Mouse (Mus musculus): Measurements from ENCODE around the gene Pmm1. TPM values are rescaled to one million over a fixed set of nuclear protein-coding genes. Genes with fewer than 3 reads are reported as not detected.

Pmm1 gene
- total and polyA plus RNA-seq, 3 experiments: 35.9 to 157 (median 51.6) TPM

GRCm38 (mm10) chr15:81907953-81908352, 52.8 kb downstream of the Pmm1 start:
- no peak for ATAC-seq (ENCODE audit: extremely low read depth, insufficient number of reproducible peaks, low FRiP score, poor library complexity, severe bottlenecking)
- TF ChIP-seq TAL1 (conservative IDR thresholded peaks at IDR 0.05; ENCODE audit: low read depth, low read length): no peak
- no peak for TF ChIP-seq POLR2AphosphoS5 (IDR thresholded peaks at IDR 0.05; ENCODE audit: insufficient replicate concordance, low read depth, low read length)
- TF ChIP-seq GATA1 (IDR thresholded peaks at IDR 0.05; ENCODE audit: borderline replicate concordance, low read length): no peak
- TF ChIP-seq CTCF (IDR thresholded peaks at IDR 0.05; ENCODE audit: low read depth, low read length): no peak
- no peak for TF ChIP-seq GATA2 (IDR thresholded peaks at IDR 0.05; ENCODE audit: borderline replicate concordance, low read depth, low read length)
- Histone ChIP-seq H3K36me3 (replicated peaks) (peaks cover 98% of the 10 kb centered on the region), H3K4me1 (ENCODE audit: insufficient read depth, low read depth, low read length) (peaks cover 16% of the 10 kb centered on the region), H3K9me3 (replicated peaks) (no peaks in the 10 kb centered on the region), H3K27me3 (ENCODE audit: insufficient read depth, low read length) (no peaks in the 10 kb centered on the region), H3K4me3 (ENCODE audit: low read depth, low read length) (no peak overlapping the region)
- DNase-seq (ENCODE audit: low spot score): no peak

GRCm38 (mm10) chr15:81904939-81905338, 55.8 kb downstream of the Pmm1 start:
- Histone ChIP-seq H3K4me3 (ENCODE audit: low read depth, low read length) (no peak overlapping the region), H3K9me3 (replicated peaks) (no peaks in the 10 kb centered on the region), H3K4me1 (ENCODE audit: insufficient read depth, low read depth, low read length) (peaks cover 3% of the 10 kb centered on the region; the same call in 1 of the 2 replicates), H3K36me3 (replicated peaks) (peaks cover 98% of the 10 kb centered on the region), H3K27me3 (ENCODE audit: insufficient read depth, low read length) (no peaks in the 10 kb centered on the region)
- DNase-seq (ENCODE audit: low spot score): no peak
- no peak for ATAC-seq (ENCODE audit: extremely low read depth, insufficient number of reproducible peaks, low FRiP score, poor library complexity, severe bottlenecking)
- peak; percentile 51; the same call in 1 of the 2 replicates for TF ChIP-seq CTCF (IDR thresholded peaks at IDR 0.05; ENCODE audit: low read depth, low read length)
- no peak for TF ChIP-seq GATA1 (IDR thresholded peaks at IDR 0.05; ENCODE audit: borderline replicate concordance, low read length)
- no peak for TF ChIP-seq GATA2 (IDR thresholded peaks at IDR 0.05; ENCODE audit: borderline replicate concordance, low read depth, low read length)

Other genes with a start within 250 kb of the Pmm1 start
- gene Zc3h7b, start 215.9 kb downstream of the Pmm1 start, total RNA-seq (2014; fragmentation: Nextera tagmentation): 37.5 and 39.8 TPM in 2 replicates
- 14.2 and 14.3 TPM in 2 replicates for gene Zc3h7b, start 215.9 kb downstream of the Pmm1 start, total RNA-seq (2017)
- gene Zc3h7b, start 215.9 kb downstream of the Pmm1 start, polyA plus RNA-seq (2012): 66.6 and 76.7 TPM in 2 replicates
- gene Rangap1, start 215.4 kb downstream of the Pmm1 start, total RNA-seq (2014; fragmentation: Nextera tagmentation): 58.2 and 71.6 TPM in 2 replicates
- 114 and 115 TPM in 2 replicates for gene Rangap1, start 215.4 kb downstream of the Pmm1 start, total RNA-seq (2017)
- 183 and 245 TPM in 2 replicates for gene Rangap1, start 215.4 kb downstream of the Pmm1 start, polyA plus RNA-seq (2012)
- gene Tef, start 158.5 kb downstream of the Pmm1 start, total RNA-seq (2014; fragmentation: Nextera tagmentation): 23.2 and 28.1 TPM in 2 replicates
- gene Tef, start 158.5 kb downstream of the Pmm1 start, total RNA-seq (2017): 61.5 and 61.7 TPM in 2 replicates
- gene Tef, start 158.5 kb downstream of the Pmm1 start, polyA plus RNA-seq (2012): 69.5 and 75.8 TPM in 2 replicates
- gene Tob2, start 102.1 kb downstream of the Pmm1 start, total RNA-seq (2014; fragmentation: Nextera tagmentation): 30.4 and 32.3 TPM in 2 replicates
- 8.5 and 9.9 TPM in 2 replicates for gene Tob2, start 102.1 kb downstream of the Pmm1 start, total RNA-seq (2017)
- 35.4 and 37.5 TPM in 2 replicates for gene Tob2, start 102.1 kb downstream of the Pmm1 start, polyA plus RNA-seq (2012)
- gene Phf5a, start 89.0 kb downstream of the Pmm1 start, total RNA-seq (2014; fragmentation: Nextera tagmentation): 79.6 and 81.9 TPM in 2 replicates
- 99.2 and 121 TPM in 2 replicates for gene Phf5a, start 89.0 kb downstream of the Pmm1 start, total RNA-seq (2017)
- gene Phf5a, start 89.0 kb downstream of the Pmm1 start, polyA plus RNA-seq (2012): 8.0 and 10.3 TPM in 2 replicates
- gene Aco2, start 88.6 kb downstream of the Pmm1 start, total RNA-seq (2014; fragmentation: Nextera tagmentation): 152 and 177 TPM in 2 replicates
- 124 and 140 TPM in 2 replicates for gene Aco2, start 88.6 kb downstream of the Pmm1 start, total RNA-seq (2017)
- 142 TPM in 2 replicates for gene Aco2, start 88.6 kb downstream of the Pmm1 start, polyA plus RNA-seq (2012)
- gene Polr3h, start 34.7 kb downstream of the Pmm1 start, total RNA-seq (2014; fragmentation: Nextera tagmentation): 6.8 and 8.4 TPM in 2 replicates
- 25.0 and 26.7 TPM in 2 replicates for gene Polr3h, start 34.7 kb downstream of the Pmm1 start, total RNA-seq (2017)
- gene Polr3h, start 34.7 kb downstream of the Pmm1 start, polyA plus RNA-seq (2012): 36.8 and 62.8 TPM in 2 replicates
- not detected in 2 replicates for gene Csdc2, start 24.2 kb downstream of the Pmm1 start, total RNA-seq (2014; fragmentation: Nextera tagmentation)
- gene Csdc2, start 24.2 kb downstream of the Pmm1 start, total RNA-seq (2017): 0.17 TPM in 1 of 2 replicates, not detected in the other
- not detected in 2 replicates for gene Csdc2, start 24.2 kb downstream of the Pmm1 start, polyA plus RNA-seq (2012)
- gene 1700029P11Rik, start 19.6 kb upstream of the Pmm1 start, total RNA-seq (2014; fragmentation: Nextera tagmentation): not detected in 2 replicates
- gene 1700029P11Rik, start 19.6 kb upstream of the Pmm1 start, total RNA-seq (2017): not detected in 2 replicates
- gene 1700029P11Rik, start 19.6 kb upstream of the Pmm1 start, polyA plus RNA-seq (2012): not detected in 2 replicates
- 49.8 and 50.1 TPM in 2 replicates for gene Xrcc6, start 26.9 kb upstream of the Pmm1 start, total RNA-seq (2014; fragmentation: Nextera tagmentation)
- gene Xrcc6, start 26.9 kb upstream of the Pmm1 start, total RNA-seq (2017): 114 and 154 TPM in 2 replicates
- 10.1 and 12.4 TPM in 2 replicates for gene Xrcc6, start 26.9 kb upstream of the Pmm1 start, polyA plus RNA-seq (2012)
- 38.2 and 57.9 TPM in 2 replicates for gene Desi1, start 72.9 kb upstream of the Pmm1 start, total RNA-seq (2014; fragmentation: Nextera tagmentation)
- gene Desi1, start 72.9 kb upstream of the Pmm1 start, total RNA-seq (2017): 5.4 and 6.1 TPM in 2 replicates
- gene Desi1, start 72.9 kb upstream of the Pmm1 start, polyA plus RNA-seq (2012): 45.4 and 60.0 TPM in 2 replicates
- 181 TPM in 2 replicates for gene Snu13, start 86.7 kb upstream of the Pmm1 start, total RNA-seq (2014; fragmentation: Nextera tagmentation)
- 269 and 279 TPM in 2 replicates for gene Snu13, start 86.7 kb upstream of the Pmm1 start, total RNA-seq (2017)
- 80.5 and 283 TPM in 2 replicates for gene Snu13, start 86.7 kb upstream of the Pmm1 start, polyA plus RNA-seq (2012)
- gene 4930407I10Rik, start 98.2 kb upstream of the Pmm1 start, total RNA-seq (2014; fragmentation: Nextera tagmentation): not detected in 2 replicates
- 0.16 TPM in 1 of 2 replicates, not detected in the other for gene 4930407I10Rik, start 98.2 kb upstream of the Pmm1 start, total RNA-seq (2017)
- not detected in 2 replicates for gene 4930407I10Rik, start 98.2 kb upstream of the Pmm1 start, polyA plus RNA-seq (2012)
- not detected in 2 replicates for gene Mei1, start 109.1 kb upstream of the Pmm1 start, total RNA-seq (2014; fragmentation: Nextera tagmentation)
- gene Mei1, start 109.1 kb upstream of the Pmm1 start, total RNA-seq (2017): 0.05 TPM in 1 of 2 replicates, not detected in the other
- not detected in 2 replicates for gene Mei1, start 109.1 kb upstream of the Pmm1 start, polyA plus RNA-seq (2012)
- 9.0 and 16.7 TPM in 2 replicates for gene Ccdc134, start 167.0 kb upstream of the Pmm1 start, total RNA-seq (2014; fragmentation: Nextera tagmentation)
- gene Ccdc134, start 167.0 kb upstream of the Pmm1 start, total RNA-seq (2017): 29.7 and 31.7 TPM in 2 replicates
- gene Ccdc134, start 167.0 kb upstream of the Pmm1 start, polyA plus RNA-seq (2012): 5.5 and 13.9 TPM in 2 replicates
- 97.6 and 164 TPM in 2 replicates for gene Srebf2, start 186.3 kb upstream of the Pmm1 start, total RNA-seq (2014; fragmentation: Nextera tagmentation)
- gene Srebf2, start 186.3 kb upstream of the Pmm1 start, total RNA-seq (2017): 42.5 and 48.5 TPM in 2 replicates
- 440 and 648 TPM in 2 replicates for gene Srebf2, start 186.3 kb upstream of the Pmm1 start, polyA plus RNA-seq (2012)